Mouse (Mus musculus) kidney, adult 10 weeks (tissue): ENCODE results near the gene Tmem235. TPM values are rescaled to one million over a fixed set of nuclear protein-coding genes. Genes with fewer than 3 reads are reported as not detected.

ENCODE experiments used
- polyA plus RNA-seq: library from polyadenylated mRNA; stranded (reverse); fragments of 350-450 nt; fragmentation: Illumina TruSeq; extraction: RNeasy Lipid Tissue Mini Kit (QIAGEN cat#74804); gene quantifications from one replicate; pipeline ENCODE4 v1.2.3, GENCODE M21; 2014; ENCODE audit warnings: low read depth, low replicate concordance

Tmem235 gene
- polyA plus RNA-seq = not detected

GRCm38 (mm10) chr11:117860601-117861000 is at the start of gene Tmem235:
Gene Tmem235, plus strand, starts transcription at chr11:117860752.

DNA sequence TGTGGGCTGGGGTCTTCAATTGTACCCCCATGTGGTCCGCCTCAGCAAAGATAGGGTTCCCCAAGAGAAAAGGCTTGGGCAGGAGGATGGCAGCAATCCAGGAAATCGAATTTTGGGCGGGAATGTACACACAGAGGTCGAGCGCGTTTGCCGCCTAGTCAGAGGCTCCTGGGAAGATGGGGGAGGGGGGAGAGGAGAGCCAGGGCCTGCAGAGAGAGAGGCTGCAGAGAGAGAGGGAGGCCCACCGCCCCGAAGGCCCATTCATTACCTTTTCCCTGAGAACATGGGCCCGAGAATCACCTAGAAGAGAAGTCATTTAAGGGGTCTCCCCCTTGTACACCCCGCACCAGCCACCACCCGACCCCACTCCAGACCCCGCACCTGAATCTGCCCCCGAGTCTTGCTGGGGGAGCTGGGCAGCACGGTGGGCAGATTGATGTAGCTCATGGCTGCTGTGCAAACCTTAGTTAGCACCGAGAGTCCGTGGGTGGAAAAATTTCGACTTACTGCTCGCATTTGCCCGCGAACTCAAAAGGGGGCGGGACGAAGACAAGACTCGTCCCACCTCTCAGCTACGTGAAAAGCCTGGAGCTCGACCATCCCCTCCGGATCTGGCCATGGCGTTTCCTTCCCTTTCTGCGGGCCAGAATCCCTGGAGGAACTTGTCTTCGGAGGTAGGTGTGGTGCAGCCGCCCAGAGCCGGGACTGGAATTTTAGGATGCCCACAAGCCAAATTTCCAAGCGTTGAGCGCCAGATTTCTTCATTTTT is 35.0 kb upstream of the Tmem235 start, which contains the start of the genes Afmid and Tk1:
Gene Afmid (plus strand): TSS at position 592 of the 769 bp plus-strand sequence.
Gene Tk1 (minus strand): TSS at position 760 of the 769 bp plus-strand sequence.

GRCm38 (mm10) chr11:117848985-117849671 is 11.4 kb upstream of the Tmem235 start, which contains the start of gene Birc5:
Gene Birc5, plus strand, starts transcription at chr11:117849251.

DNA sequence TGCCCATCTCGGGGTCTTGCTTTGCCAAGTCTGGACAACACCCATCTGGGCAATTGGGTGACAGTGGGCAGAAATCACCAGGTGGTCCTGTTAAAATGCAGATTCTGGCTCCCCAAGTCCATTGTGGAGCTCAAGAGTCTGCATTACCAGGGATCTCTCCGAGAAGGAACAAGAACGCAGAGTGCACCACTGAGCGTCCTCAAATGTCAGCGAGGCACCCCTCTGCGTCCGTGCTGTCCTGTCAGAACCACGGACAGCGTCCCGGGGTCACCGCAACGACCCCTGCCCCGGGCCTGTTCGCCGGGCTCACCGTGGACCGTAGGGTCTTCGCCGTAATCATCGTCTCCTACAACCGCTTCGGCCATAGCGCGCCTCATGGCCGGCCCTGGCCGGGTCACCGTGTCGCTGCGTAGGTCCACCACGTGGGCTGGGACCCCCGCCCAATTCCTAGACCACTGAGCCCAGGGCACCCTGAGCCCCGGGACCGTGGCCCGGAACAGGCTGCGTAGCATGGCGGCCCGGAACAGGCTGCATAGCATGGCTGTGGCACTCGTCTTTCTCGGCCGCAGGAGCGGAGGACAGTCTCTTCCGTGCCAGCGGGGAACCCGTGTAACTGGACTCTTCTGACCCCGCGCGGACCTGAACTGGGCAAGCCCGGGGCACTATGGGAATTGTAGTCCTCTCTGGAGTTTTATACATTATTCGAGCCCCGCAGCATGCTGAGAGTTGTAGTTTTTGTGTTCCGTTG is 12.5 kb downstream of the Tmem235 start, which contains the start of gene Tha1:
Gene Tha1 (minus strand): TSS at position 621 of the 748 bp plus-strand sequence.

Other genes with a start within 250 kb of the Tmem235 start
- 4.9 TPM for gene Tnrc6c, start 206.5 kb upstream of the Tmem235 start, polyA plus RNA-seq
- gene Tmc8, start 78.7 kb upstream of the Tmem235 start, polyA plus RNA-seq = not detected
- gene Tmc6, start 78.6 kb upstream of the Tmem235 start, polyA plus RNA-seq = 0.93 TPM
- gene 6030468B19Rik, start 63.1 kb upstream of the Tmem235 start, polyA plus RNA-seq = not detected
- 20.1 TPM for gene Gm20708, start 51.1 kb upstream of the Tmem235 start, polyA plus RNA-seq
- 5.9 TPM for gene Syngr2, start 51.1 kb upstream of the Tmem235 start, polyA plus RNA-seq
- gene Afmid, start 34.8 kb upstream of the Tmem235 start, polyA plus RNA-seq = 7.1 TPM
- gene Tk1, start 34.7 kb upstream of the Tmem235 start, polyA plus RNA-seq = not detected
- 0.57 TPM for gene Birc5, start 11.5 kb upstream of the Tmem235 start, polyA plus RNA-seq
- gene Tha1, start 12.7 kb downstream of the Tmem235 start, polyA plus RNA-seq = 0.24 TPM
- gene Socs3, start 109.3 kb downstream of the Tmem235 start, polyA plus RNA-seq = 0.20 TPM
- 2.5 TPM for gene Pgs1, start 125.5 kb downstream of the Tmem235 start, polyA plus RNA-seq